Mouse (Mus musculus) cerebellum, adult 9-11 months (tissue): Measurements from ENCODE around the gene Zfp11.

ENCODE experiments used
- DNase-seq: peaks from one replicate; pipeline ENCODE4 v3.0.0; 2022

Zfp11 gene

GRCm38 (mm10) chr5:129607476-129607875 is 62.4 kb downstream of the Zfp11 start:
- DNase-seq = no peak
